Mouse (Mus musculus): ENCODE data around the gene Tmem128.

DNA sequence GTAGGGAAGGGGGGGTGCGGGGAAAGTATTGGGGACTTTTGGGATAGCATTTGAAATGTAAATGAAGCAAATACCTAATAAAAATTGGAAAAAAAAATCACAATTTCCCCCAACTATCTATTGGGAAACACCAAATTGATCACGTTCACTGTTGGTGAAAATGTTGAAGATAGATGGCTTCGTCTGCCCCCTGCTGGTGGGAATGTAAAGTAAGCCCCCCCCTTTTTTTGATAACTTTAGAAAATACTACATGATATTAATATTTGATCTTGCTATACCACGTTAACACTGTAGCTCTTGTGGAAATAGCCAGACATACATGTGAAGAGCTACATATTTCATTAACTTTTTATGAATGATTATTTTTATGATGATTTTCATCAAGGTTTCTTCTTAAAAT, 4.8 kb upstream of the Tmem128 start:
- TF ChIP-seq CTCF (IDR thresholded peaks at IDR 0.05; ENCODE audit: insufficient read depth, low read length) (no peak), POLR2A (IDR thresholded peaks at IDR 0.05; ENCODE audit: borderline replicate concordance, extremely low read depth, low read depth, low read length) (no peak)

Data from lung, adult 2 months (tissue).